Mouse (Mus musculus) ES-Bruce4 (cell line): Measurements from ENCODE around the gene Nwd2. TPM values are rescaled to one million over a fixed set of nuclear protein-coding genes. Genes with fewer than 3 reads are reported as not detected.

Experiments
- H3K27ac ChIP-seq: 2 replicates; pipeline ENCODE4 v1.5.1; 2012; ENCODE audit warnings: low read length, inconsistent platforms; ENCODE audit not compliant: insufficient read depth
- H3K27me3 ChIP-seq: 2 replicates; pipeline ENCODE4 v1.6.1; 2012; ENCODE audit warnings: mild to moderate bottlenecking, low read length, inconsistent platforms; ENCODE audit not compliant: control insufficient read depth, poor library complexity, insufficient read depth, severe bottlenecking
- H3K36me3 ChIP-seq: 2 replicates; pipeline ENCODE4 v1.6.1; 2012; ENCODE audit warnings: inconsistent platforms, mild to moderate bottlenecking, low read length, moderate library complexity; ENCODE audit not compliant: control insufficient read depth, poor library complexity, insufficient read depth, severe bottlenecking
- H3K4me1 ChIP-seq: one replicate; pipeline ENCODE4 v1.8.1; 2011; ENCODE audit warnings: low read length; ENCODE audit not compliant: control insufficient read depth, insufficient read depth
- H3K4me3 ChIP-seq: 2 replicates; pipeline ENCODE4 v1.5.1; 2011; ENCODE audit warnings: low read depth, mild to moderate bottlenecking, low read length
- H3K9ac ChIP-seq: 2 replicates; pipeline ENCODE4 v1.6.1; 2012; ENCODE audit warnings: low read depth, mild to moderate bottlenecking, inconsistent platforms; ENCODE audit not compliant: poor library complexity, severe bottlenecking
- H3K9me3 ChIP-seq: replicated peaks from 2 replicates; pipeline ENCODE4 v1.6.1; 2012; ENCODE audit warnings: mild to moderate bottlenecking, low read length, inconsistent platforms; ENCODE audit not compliant: control insufficient read depth, poor library complexity, insufficient read depth, severe bottlenecking
- CTCF ChIP-seq: IDR thresholded peaks from one replicate; pipeline ENCODE4 v1.8.1; 2011; ENCODE audit warnings: low read depth, low read length
- EP300 ChIP-seq: IDR thresholded peaks from 2 replicates; pipeline ENCODE4 v1.6.1; 2011; ENCODE audit warnings: low read depth, low read length; ENCODE audit not compliant: insufficient read depth
- POLR2A ChIP-seq: IDR thresholded peaks from one replicate; pipeline ENCODE4 v1.8.1; 2011; ENCODE audit warnings: low read length; ENCODE audit not compliant: insufficient read depth
- polyA plus RNA-seq: library from polyadenylated mRNA; stranded (reverse); fragments of >200 nt; gene quantifications from 2 replicates; pipeline ENCODE4 v1.2.4, GENCODE M21; 2011; ENCODE audit warnings: low read depth; ENCODE audit not compliant: missing spikeins, insufficient read depth, insufficient read length

Gene Nwd2
- polyA plus RNA-seq, 1 experiment, result not detected

DNA sequence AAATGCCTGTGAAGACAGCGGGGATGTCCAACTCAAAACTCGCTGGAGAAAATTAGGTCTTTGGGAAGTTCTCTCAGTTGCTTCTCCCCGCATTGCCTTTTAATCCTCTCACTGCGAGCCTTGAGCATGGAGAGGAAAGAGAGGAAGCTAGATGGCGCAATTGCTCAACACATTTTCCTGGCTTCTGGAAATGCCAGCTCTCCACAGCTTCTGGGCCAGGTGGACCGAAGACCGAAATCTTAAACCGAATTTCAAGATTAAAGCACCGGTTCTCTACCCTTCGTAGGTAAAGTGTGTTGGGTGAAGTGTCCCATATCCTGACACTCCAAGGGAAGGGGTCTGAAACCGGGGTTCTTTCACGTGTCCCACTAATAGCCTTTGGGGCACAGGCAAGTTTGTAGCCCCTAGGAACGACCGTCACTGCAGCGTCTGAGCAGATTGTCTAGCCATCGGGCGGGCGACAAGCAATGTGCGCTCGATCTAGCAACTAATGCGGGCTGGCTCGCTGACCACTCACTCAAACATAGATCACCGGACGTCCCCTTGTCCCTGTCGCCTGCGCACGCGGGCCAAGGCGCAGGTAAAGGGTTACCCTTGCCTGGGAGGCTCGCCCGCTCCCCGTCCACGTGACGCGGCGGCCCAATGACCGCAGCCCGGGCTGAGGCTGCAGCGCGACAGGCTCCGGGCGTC is 163.1 kb downstream of the Nwd2 start, which contains the start of gene 0610040J01Rik:
TSS of gene 0610040J01Rik (plus strand) at position 545 of the 690 bp plus-strand sequence.
- H3K27ac ChIP-seq, result no peak within 1 kb of the TSS

DNA sequence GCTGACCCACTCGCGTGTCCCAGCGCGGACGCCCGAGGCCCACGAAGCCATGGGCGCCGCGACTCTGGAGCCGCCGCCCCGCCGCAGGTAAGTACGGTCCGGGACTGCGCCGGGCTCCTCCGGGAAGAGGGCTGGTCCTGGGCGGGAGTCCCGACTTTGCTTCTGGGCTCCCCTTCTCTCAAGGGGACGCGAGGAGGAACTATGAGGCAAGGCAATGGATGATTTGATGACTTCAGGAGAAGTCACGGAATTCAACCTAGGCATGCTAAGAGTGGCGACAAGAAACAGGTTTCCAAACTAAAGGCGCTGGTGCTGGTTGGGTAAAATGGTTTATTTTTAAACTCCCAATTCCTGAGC is 163.6 kb downstream of the Nwd2 start:
- H3K9ac ChIP-seq, result peak overlapping the region; percentile 25
- H3K36me3 ChIP-seq, result no peaks in the 10 kb centered on the region
- peak overlapping the region; percentile 76 for H3K4me3 ChIP-seq
- no peaks in the 10 kb centered on the region; the same call in 1 of the 2 replicates for H3K27me3 ChIP-seq
- TF ChIP-seq EP300 (no peak), POLR2A (no peak), CTCF (no peak)
- H3K9me3 ChIP-seq, result no peaks in the 10 kb centered on the region
- no peak overlapping the region for H3K27ac ChIP-seq
- no peaks in the 10 kb centered on the region for H3K4me1 ChIP-seq

More for the DNA sequence above, 163.1 kb downstream of the Nwd2 start, which contains the start of gene 0610040J01Rik:
- H3K36me3 ChIP-seq, result no peaks in the 10 kb centered on the region
- peak within 1 kb of the TSS; percentile 25 for H3K9ac ChIP-seq
- no peaks in the 10 kb centered on the region for H3K4me1 ChIP-seq
- TF ChIP-seq CTCF, result peak; percentile 59
- TF ChIP-seq POLR2A, result no peak
- H3K9me3 ChIP-seq, result no peaks in the 10 kb centered on the region
- no peaks in the 10 kb centered on the region; the same call in 1 of the 2 replicates for H3K27me3 ChIP-seq
- H3K4me3 ChIP-seq, result peak within 1 kb of the TSS; percentile 76

DNA sequence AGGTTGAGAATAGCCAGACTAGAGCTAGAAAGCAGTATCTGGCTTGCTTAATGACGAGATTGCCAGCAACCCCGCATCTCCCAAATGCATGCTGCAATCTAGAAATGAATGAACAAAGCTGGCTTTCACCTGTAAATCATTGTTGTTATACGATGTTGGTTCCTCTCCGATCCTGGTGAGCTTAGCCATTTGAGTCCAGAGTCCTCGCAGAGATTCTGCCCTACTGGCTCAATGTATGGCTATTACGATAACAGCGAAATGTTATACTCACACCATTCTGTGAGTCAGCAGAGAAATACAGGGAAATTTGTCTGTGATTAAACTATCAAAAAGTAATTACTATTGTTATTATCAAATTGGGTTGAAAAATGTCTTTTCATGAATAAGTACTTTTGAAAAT is 167.7 kb downstream of the Nwd2 start:
- H3K27me3 ChIP-seq, result no peaks in the 10 kb centered on the region; the same call in 1 of the 2 replicates
- H3K4me1 ChIP-seq, result no peaks in the 10 kb centered on the region
- H3K9ac ChIP-seq, result no peak overlapping the region
- no peak overlapping the region for H3K4me3 ChIP-seq
- TF ChIP-seq EP300, result no peak
- TF ChIP-seq POLR2A, result no peak
- TF ChIP-seq CTCF, result no peak
- no peaks in the 10 kb centered on the region for H3K36me3 ChIP-seq
- no peak overlapping the region for H3K27ac ChIP-seq
- H3K9me3 ChIP-seq, result no peaks in the 10 kb centered on the region

DNA sequence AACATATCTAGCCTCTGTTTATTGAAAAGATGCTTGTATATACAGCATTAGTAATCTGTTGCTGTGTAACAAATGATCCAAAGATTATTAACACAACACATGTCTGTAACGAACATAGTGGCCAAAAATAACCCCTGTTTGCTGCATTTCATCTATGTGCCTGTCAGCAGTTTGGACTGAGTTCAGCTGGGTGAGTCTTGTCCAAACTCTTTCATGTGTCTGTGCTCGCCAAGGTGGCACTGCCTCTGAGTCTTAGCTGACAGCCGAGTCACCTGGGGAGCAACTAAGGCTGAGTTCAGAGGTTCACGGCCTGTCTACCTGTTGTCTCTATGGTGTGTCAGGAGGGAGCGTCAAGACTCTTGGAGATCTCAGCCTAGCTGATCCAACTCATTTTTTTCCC is 168.4 kb downstream of the Nwd2 start:
- Histone ChIP-seq H3K4me3 (no peak overlapping the region), H3K4me1 (no peaks in the 10 kb centered on the region), H3K36me3 (no peaks in the 10 kb centered on the region), H3K9ac (no peak overlapping the region), H3K27me3 (no peaks in the 10 kb centered on the region; the same call in 1 of the 2 replicates), H3K9me3 (no peaks in the 10 kb centered on the region), H3K27ac (no peak overlapping the region)
- TF ChIP-seq EP300 (no peak), POLR2A (no peak), CTCF (no peak)

DNA sequence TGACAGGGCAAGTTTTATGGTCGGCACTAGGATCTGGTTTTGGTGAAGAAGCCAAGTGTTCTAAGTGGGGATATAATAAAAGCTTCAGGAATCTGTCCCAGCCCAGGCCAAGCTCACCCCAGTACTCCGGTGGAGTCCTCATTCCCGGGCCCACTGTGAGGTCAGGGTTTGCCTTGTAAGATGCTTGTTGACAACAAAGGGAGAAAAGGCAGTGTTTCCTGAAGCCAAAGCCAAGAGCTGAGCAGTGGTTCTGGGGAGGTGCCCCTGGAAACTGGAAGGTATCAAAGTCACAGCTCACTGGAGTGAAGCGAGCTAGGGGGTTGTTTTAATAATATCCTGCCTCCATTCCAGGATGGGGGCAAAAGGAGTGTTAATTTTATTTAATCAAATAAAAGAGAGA is 170.1 kb downstream of the Nwd2 start:
- no peak overlapping the region for H3K27ac ChIP-seq
- H3K36me3 ChIP-seq, result no peaks in the 10 kb centered on the region

DNA sequence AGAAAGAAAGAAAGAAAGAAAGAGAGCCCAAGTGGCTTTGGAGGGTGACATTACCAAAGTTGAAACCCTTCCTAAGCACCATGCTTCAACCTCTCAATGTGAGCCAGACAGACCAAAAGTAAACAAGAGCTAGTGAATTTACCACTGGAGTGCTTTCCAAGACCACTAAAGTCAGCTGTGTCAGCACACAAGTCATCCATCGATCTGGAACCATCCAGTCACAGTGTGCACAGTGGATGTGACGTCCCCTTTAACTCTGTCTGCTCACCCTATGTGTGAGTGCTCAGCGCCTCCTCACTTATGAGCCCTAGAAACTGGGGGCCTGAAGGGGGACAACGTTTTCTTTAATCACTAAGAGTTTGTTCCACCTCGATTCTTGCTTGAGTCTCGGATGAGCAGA is 170.6 kb downstream of the Nwd2 start:
- TF ChIP-seq CTCF (no peak), POLR2A (no peak), EP300 (no peak)
- no peak overlapping the region for H3K27ac ChIP-seq
- no peaks in the 10 kb centered on the region for H3K9me3 ChIP-seq
- H3K36me3 ChIP-seq, result no peaks in the 10 kb centered on the region
- no peak overlapping the region for H3K9ac ChIP-seq
- H3K27me3 ChIP-seq, result no peaks in the 10 kb centered on the region; the same call in 1 of the 2 replicates
- H3K4me3 ChIP-seq, result no peak overlapping the region
- H3K4me1 ChIP-seq, result no peaks in the 10 kb centered on the region

More for the DNA sequence above, 170.1 kb downstream of the Nwd2 start:
- H3K27me3 ChIP-seq, result no peaks in the 10 kb centered on the region; the same call in 1 of the 2 replicates
- no peak overlapping the region for H3K9ac ChIP-seq
- no peaks in the 10 kb centered on the region for H3K4me1 ChIP-seq
- H3K9me3 ChIP-seq, result no peaks in the 10 kb centered on the region
- no peak for TF ChIP-seq POLR2A
- TF ChIP-seq CTCF, result no peak
- TF ChIP-seq EP300, result no peak
- no peak overlapping the region for H3K4me3 ChIP-seq
